Mouse (Mus musculus) thymus, postnatal 0 days (tissue): ENCODE data around the gene Gm10073. TPM values are rescaled to one million over a fixed set of nuclear protein-coding genes. Genes with fewer than 3 reads are reported as not detected.
A peak's percentile ranks its signal among the peaks of the same experiment; 100 is the strongest.

Experiments used
- DNase-seq: peaks from one replicate; pipeline ENCODE4 v3.0.0-alpha.2; 2015; ENCODE audit warnings: low spot score
- polyA plus RNA-seq: library from polyadenylated mRNA; unstranded; fragments of >200 nt; fragmentation: Nextera tagmentation; extraction: Ambion mirVana; gene quantifications from 2 replicates; pipeline ENCODE4 v1.2.1, GENCODE M21; 2015

The Gm10073 gene
- polyA plus RNA-seq, 1 experiment from 2014 or later, result 11.8 TPM

GRCm38 (mm10) chr8:106556068-106556645 lies 17.1 kb downstream of the Gm10073 start:
- no peak for DNase-seq

DNA sequence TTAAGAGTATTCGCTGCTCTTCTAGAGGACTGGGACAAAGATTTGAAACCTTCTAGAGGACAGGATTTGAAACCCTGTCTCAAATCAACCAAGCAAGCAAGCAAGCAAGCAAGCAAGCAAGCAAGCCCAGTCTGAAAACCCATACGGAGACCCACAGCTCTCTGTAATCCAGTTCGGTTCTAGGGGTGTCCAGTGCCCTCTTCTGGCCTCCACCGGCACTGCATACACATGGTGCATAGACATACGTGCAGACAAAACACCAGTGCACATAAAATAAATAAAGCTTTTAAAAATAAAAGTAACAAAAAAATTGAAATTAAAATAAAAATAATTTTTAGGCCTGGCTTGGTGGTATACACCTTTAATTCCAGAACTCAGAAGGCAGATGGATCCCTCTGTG lies 19.2 kb downstream of the Gm10073 start:
- DNase-seq, result no peak

DNA sequence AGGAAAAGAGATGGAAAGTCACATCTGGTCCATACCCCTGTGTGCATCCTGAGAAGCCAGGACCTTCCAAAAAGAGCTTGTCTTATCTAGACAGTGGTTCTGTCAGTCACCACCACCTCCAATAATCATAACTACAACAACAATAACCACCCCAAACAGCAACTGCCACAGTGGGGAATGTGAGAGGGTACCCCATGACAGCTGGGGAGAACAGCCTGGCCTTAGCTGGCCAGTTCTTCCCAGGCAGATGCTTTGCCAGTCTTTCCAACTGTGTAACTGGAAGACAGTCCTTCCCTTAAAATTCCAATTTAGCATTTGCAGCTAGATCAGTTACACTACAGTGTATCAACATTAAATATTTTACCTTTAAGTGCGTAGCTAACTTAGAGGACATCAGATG lies 22.4 kb downstream of the Gm10073 start:
- no peak for DNase-seq

GRCm38 (mm10) chr8:106548366-106548936 lies 24.8 kb downstream of the Gm10073 start:
- DNase-seq, result no peak

- DNase-seq, result peak; percentile 40
Observed at GRCm38 (mm10) chr8:106546746-106547145, 26.5 kb downstream of the Gm10073 start.

DNA sequence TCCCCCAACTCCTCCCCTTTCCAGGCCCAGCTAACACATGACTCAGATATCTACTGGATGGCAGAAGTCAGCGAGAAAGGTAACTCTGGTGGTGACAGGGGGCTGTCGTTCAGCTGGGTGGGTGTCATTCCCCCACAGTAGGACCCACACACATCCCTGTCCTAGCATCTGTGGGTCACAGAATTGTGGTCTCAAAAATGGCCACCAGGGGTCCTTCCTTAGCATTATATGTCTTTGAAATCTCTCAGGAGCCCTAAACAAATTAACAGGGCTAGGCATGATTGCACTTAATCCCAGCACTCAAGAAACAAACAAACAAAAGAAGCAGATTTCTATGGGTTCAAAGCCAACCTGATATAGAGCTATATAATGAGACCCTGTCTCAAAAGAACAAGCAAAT lies 28.1 kb downstream of the Gm10073 start:
- DNase-seq, result no peak

GRCm38 (mm10) chr8:106543043-106543442 lies 30.2 kb downstream of the Gm10073 start:
- DNase-seq, result no peak

- DNase-seq, result no peak
Observed at GRCm38 (mm10) chr8:106541002-106541401, 32.3 kb downstream of the Gm10073 start.

DNA sequence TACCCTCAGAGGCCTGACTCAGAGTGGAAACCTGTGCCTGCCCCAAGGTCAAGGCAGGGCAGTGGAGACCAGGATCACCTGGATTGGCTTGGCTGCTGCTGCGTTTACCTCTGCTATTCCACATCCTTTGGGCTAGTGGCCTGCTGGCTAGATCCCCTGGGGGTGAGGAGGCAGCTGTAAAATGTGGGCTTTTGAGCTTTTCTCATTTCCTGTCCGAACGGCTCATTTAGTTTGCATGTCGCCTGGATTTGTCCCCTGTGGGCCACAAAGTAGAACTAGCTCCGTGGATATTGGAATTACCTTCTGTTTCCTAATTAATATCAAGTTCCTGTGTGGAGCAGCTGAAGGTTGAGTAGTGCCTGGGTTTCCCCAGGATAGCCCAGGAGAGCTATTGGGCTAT lies 34.1 kb downstream of the Gm10073 start:
- no peak for DNase-seq

DNA sequence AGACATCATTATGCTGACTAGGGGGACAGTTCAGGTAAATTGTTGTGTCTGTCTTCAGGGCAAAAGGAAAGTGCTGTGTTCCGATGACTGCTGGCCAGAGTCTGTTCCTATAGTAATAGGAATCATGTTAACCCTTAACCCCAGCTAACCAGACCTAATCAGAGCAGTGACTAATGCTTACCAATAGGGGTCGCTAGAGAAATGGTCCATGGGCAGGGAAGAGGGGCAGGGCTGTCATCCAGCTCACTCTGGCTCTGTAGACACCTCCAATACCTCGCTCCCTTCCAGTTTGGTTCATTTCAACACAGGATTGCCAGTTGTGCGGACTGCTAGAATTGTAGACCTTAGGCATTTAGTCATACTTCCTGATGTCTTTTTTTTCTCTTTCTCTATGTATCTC lies 37.8 kb downstream of the Gm10073 start:
- no peak for DNase-seq

GRCm38 (mm10) chr8:106534449-106534848 lies 38.8 kb downstream of the Gm10073 start:
- peak; percentile 84 for DNase-seq

DNA sequence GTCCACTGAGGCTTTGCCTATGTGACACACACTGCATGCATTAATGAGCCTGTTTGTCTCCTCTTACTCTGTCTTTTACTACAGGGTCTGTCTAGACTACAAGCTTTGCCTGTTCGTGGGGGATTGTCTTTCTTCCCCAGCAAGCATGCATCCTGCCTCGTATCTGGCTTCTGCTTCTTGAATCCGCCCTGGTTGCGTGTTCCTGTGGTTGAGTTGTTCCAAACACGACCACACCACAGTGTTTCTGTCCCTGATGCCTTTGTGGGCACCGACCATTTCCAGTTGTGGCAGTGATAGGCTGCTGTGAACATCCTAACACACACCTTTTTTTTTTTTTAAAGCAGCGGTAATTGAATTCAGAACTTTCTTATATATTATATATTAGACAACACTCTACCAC lies 39.6 kb downstream of the Gm10073 start:
- no peak for DNase-seq

- no peak for DNase-seq
Observed at GRCm38 (mm10) chr8:106530566-106530965, 42.7 kb downstream of the Gm10073 start.

GRCm38 (mm10) chr8:106529885-106530482 lies 43.3 kb downstream of the Gm10073 start:
- DNase-seq, result no peak

DNA sequence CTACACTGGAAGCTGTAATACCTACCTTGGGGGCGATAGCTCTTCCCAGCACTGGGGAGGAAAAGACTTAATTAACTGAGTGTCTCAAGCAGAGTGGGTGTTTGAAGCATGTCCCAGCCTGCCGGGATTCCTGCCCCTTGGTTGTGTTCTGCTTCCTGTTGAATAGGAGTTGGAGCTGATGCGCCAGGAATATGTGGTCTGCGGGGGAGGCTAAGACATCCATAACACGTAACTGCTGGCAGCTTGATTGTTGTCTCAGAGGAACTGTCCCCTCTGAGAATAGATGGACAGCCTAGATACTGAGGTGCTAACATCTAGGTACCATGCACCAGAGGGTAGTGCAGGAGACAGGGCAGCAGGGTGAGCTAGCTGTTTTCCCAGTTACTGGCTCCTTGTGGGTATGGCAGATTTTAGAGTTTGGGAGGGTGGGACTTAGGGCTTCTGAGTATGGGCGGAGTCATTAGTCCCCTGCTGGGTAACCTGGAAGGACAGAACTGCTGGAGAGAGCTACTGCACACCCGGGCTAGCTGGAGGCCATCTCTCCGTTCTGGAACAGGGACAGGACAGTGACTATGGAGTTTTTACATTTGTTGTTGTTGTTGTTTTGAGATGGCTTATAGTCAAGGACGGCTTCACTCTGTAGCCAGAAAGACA lies 44.5 kb downstream of the Gm10073 start:
- DNase-seq, result no peak

DNA sequence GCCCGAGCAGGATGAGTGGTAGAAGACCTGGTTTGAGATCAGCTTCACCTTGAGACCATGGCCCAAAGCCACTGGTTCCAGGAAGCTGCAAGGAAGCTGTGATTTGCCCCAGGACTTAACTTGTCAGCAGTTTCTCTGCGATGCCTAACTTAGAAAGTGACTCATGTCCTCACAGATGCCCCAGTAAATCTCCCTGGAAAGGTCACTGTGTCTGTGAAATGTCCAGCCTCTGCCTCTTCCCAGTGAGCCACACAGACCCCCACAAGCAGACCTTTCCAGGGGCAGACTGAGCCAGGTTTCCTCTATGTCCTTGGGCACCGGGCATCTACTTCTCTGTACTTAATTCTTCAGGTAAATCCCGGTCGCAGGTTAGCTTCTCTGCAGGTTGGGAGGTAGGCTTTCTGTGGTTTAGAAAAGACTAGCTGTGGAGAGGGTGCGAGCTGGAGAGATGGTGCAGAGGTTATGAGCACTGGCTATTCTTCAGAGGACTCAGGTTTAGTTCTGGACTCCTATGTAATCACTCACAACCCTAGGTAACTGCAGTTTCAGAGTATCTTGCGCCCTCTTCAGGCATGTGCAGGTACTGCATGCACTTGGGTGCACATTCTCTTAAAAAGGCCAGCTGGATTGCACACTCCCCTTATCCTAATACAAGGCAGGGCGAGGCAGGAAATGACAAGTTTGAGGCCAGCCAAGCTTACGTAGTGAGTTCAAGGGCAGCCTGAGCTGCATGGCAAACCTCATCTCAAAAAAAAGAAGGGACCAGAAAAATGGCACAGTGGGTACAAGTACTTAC lies 45.8 kb downstream of the Gm10073 start:
- no peak for DNase-seq

GRCm38 (mm10) chr8:106526725-106527124 lies 46.5 kb downstream of the Gm10073 start:
- DNase-seq, result no peak

Other genes starting within 250 kb of the Gm10073 start
- 1.1 and 1.5 TPM in 2 replicates for gene Smpd3, start 235.5 kb downstream of the Gm10073 start, polyA plus RNA-seq
- 10.5 and 11.9 TPM in 2 replicates for gene Zfp90, start 158.1 kb downstream of the Gm10073 start, polyA plus RNA-seq
- gene 6030452D12Rik, start 72.9 kb downstream of the Gm10073 start, polyA plus RNA-seq, result not detected in 2 replicates
- 7.7 and 8.6 TPM in 2 replicates for gene Cdh3, start 62.6 kb downstream of the Gm10073 start, polyA plus RNA-seq
- gene Cdh1, start 29.9 kb upstream of the Gm10073 start, polyA plus RNA-seq, result 22.8 and 25.7 TPM in 2 replicates
- gene Tango6, start 109.6 kb upstream of the Gm10073 start, polyA plus RNA-seq, result 5.5 and 5.7 TPM in 2 replicates